Mouse (Mus musculus): ENCODE results near the gene Angptl8. TPM values are rescaled to one million over a fixed set of nuclear protein-coding genes. Genes with fewer than 3 reads are reported as not detected.
"Not testable (repeated sequence)": the region's sequence is repeated elsewhere in the genome, so short reads cannot be mapped to it uniquely, and the experiment has no call there.

Gene Angptl8
- total RNA-seq, 2 experiments from 2014 or later, result not detected

- DNase-seq (ENCODE audit: extremely low spot score in 1 of 2, low spot score in 2 of 2), result no peak
- intact Hi-C loops (cut with DNase I), result no loop called here
Measured at GRCm38 (mm10) chr9:21845381-21846080, 10.2 kb downstream of the Angptl8 start.

- intact Hi-C loops (cut with DNase I), result no loop called here
Measured at GRCm38 (mm10) chr9:21846755-21847341, 11.5 kb downstream of the Angptl8 start.

GRCm38 (mm10) chr9:21847425-21847824 is 12.1 kb downstream of the Angptl8 start:
- DNase-seq (ENCODE audit: extremely low spot score in 1 of 2, low spot score in 2 of 2), result no peak
- intact Hi-C loops (cut with DNase I), result no loop called here

More at GRCm38 (mm10) chr9:21846755-21847341, 11.5 kb downstream of the Angptl8 start:
- DNase-seq (ENCODE audit: extremely low spot score in 1 of 2, low spot score in 2 of 2), result peak in 1 of 2 experiments; percentile 88

GRCm38 (mm10) chr9:21847926-21848325 is 12.6 kb downstream of the Angptl8 start:
- intact Hi-C loops (cut with DNase I), result no loop called here
- DNase-seq (ENCODE audit: extremely low spot score in 1 of 2, low spot score in 2 of 2), result no peak

- DNase-seq (ENCODE audit: extremely low spot score in 1 of 2, low spot score in 2 of 2), result no peak
- intact Hi-C loops (cut with DNase I), result no loop called here
Measured at GRCm38 (mm10) chr9:21849691-21850677, 14.7 kb downstream of the Angptl8 start.

- no peak for DNase-seq (ENCODE audit: extremely low spot score in 1 of 2, low spot score in 2 of 2)
- intact Hi-C loops (cut with DNase I), result no loop called here
Measured at GRCm38 (mm10) chr9:21851084-21851483, 15.8 kb downstream of the Angptl8 start.

GRCm38 (mm10) chr9:21852128-21853091 is 17.1 kb downstream of the Angptl8 start, which contains the start of gene Dock6:
Dock6 (minus strand) TSS chr9:21852635.
- intact Hi-C loops (cut with DNase I), result no loop called here
- DNase-seq (ENCODE audit: extremely low spot score in 1 of 2, low spot score in 2 of 2), result peak; percentile 71 to 91

GRCm38 (mm10) chr9:21853961-21854360 is 18.7 kb downstream of the Angptl8 start:
- DNase-seq (ENCODE audit: extremely low spot score in 1 of 2, low spot score in 2 of 2), result no peak
- intact Hi-C loops (cut with DNase I), result no loop called here

GRCm38 (mm10) chr9:21854894-21855293 is 19.6 kb downstream of the Angptl8 start:
- intact Hi-C loops (cut with DNase I), result no loop called here
- no peak for DNase-seq (ENCODE audit: extremely low spot score in 1 of 2, low spot score in 2 of 2)

GRCm38 (mm10) chr9:21857501-21857900 is 22.2 kb downstream of the Angptl8 start:
- DNase-seq (ENCODE audit: extremely low spot score in 1 of 2, low spot score in 2 of 2), result no peak
- intact Hi-C loops (cut with DNase I), result no loop called here

- peak in 1 of 2 experiments; percentile 84 for DNase-seq (ENCODE audit: extremely low spot score in 1 of 2, low spot score in 2 of 2)
- intact Hi-C loops (cut with DNase I), result no loop called here
Measured at GRCm38 (mm10) chr9:21858084-21858483, 22.8 kb downstream of the Angptl8 start.

- intact Hi-C loops (cut with DNase I), result no loop called here
- DNase-seq (ENCODE audit: extremely low spot score in 1 of 2, low spot score in 2 of 2), result no peak
Measured at GRCm38 (mm10) chr9:21859606-21860005, 24.3 kb downstream of the Angptl8 start.

GRCm38 (mm10) chr9:21860349-21860748 is 25.0 kb downstream of the Angptl8 start:
- DNase-seq (ENCODE audit: extremely low spot score in 1 of 2, low spot score in 2 of 2); intact Hi-C loops (cut with DNase I): not testable (repeated sequence)

- intact Hi-C loops (cut with DNase I), result no loop called here
- no peak for DNase-seq (ENCODE audit: extremely low spot score in 1 of 2, low spot score in 2 of 2)
Measured at GRCm38 (mm10) chr9:21862181-21862580, 26.9 kb downstream of the Angptl8 start.

- no peak for DNase-seq (ENCODE audit: extremely low spot score in 1 of 2, low spot score in 2 of 2)
- intact Hi-C loops (cut with DNase I), result no loop called here
Measured at GRCm38 (mm10) chr9:21865673-21866398, 30.5 kb downstream of the Angptl8 start.

GRCm38 (mm10) chr9:21866641-21867040 is 31.3 kb downstream of the Angptl8 start:
- intact Hi-C loops (cut with DNase I), result no loop called here
- peak in 1 of 2 experiments; percentile 87 for DNase-seq (ENCODE audit: extremely low spot score in 1 of 2, low spot score in 2 of 2)

- intact Hi-C loops (cut with DNase I), result no loop called here
Measured at GRCm38 (mm10) chr9:21867726-21868125, 32.4 kb downstream of the Angptl8 start.

More at GRCm38 (mm10) chr9:21867726-21868125, 32.4 kb downstream of the Angptl8 start:
- DNase-seq (ENCODE audit: extremely low spot score in 1 of 2, low spot score in 2 of 2), result no peak

Measured in left cerebral cortex, postnatal 10 days (tissue).